Mouse (Mus musculus): ENCODE measurements around the gene Ankrd13a. TPM values are rescaled to one million over a fixed set of nuclear protein-coding genes. Genes with fewer than 3 reads are reported as not detected.
A peak's percentile ranks its signal among the peaks of the same experiment; 100 is the strongest.

The Ankrd13a gene
- polyA plus RNA-seq, 1 experiment from 2014 or later, result 144 TPM

DNA sequence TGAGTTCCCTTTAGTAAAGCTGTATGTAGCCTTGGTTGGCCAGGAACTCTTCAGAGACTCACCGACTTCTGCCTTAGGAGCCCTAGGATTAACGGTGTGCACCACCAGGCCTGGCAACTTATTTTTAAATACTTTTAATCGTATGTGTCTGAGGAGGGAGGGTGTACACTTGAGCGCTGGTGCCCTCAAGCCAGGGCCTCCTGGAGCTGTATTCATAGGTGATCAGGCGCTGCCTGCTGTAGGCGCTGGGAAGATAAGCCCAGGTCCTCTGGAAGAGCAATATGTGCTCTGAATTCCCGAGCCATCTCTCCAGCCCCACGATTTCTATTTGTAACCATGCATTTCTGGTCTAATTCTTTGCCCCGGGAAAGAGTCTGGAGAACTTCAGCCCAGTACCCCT lies 32.6 kb downstream of the Ankrd13a start:
- in situ Hi-C loops (cut with MboI; ENCODE audit: low pct_unique_long_range_greater_than_20kb), result no loop called here
- TF ChIP-seq CTCF (IDR thresholded peaks at IDR 0.05), result no peak
- H3K27me3 ChIP-seq, result no peaks in the 10 kb centered on the region
- CTCF ChIA-PET, result no interaction called here
- ATAC-seq, result no peak
- POLR2A ChIA-PET, result no interaction called here
- no peak for DNase-seq (ENCODE audit: low read depth, low spot score)

DNA sequence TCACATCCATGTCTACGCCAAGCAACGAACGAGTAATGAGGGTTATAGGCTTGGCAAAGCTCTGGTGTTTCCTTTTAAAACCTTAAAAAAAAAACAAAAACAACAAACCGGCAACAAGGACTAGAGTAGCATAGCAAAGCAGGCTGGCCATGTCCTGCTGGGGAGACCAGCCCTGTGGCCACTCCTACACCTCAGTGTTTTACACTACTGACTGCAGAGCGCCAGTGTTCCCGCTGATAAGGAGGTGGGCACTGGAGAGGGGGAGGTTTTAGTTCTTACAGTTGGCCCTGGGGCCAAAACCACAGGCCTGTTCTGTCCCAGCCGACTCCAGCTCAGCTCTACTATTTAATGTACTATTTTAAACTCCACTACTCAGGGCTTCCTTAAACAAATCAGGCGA lies 33.0 kb downstream of the Ankrd13a start:
- no peak for ATAC-seq
- DNase-seq (ENCODE audit: low read depth, low spot score), result no peak
- no peaks in the 10 kb centered on the region for H3K27me3 ChIP-seq
- in situ Hi-C loops (cut with MboI; ENCODE audit: low pct_unique_long_range_greater_than_20kb), result no loop called here
- TF ChIP-seq CTCF (IDR thresholded peaks at IDR 0.05), result no peak
- ChIA-PET POLR2A (no interaction called here), CTCF (no interaction called here)

DNA sequence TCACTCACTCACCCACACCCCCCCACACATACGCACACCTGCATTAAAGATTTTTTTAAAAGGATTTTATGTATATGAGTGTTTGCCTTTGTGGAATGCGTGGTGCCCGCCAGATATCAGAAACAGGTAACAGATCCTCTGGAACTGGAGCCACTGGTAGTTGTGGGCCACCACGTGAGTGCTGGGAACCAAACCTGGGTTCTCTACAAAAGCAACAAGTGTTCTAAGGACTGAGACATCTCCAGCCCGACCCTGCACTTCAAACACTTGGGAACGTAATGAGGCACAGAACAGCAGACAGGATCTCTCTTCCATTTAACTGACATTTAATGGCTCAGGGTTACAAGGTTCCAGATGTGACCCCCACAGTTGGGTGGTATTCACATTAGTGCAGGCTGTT lies 33.4 kb downstream of the Ankrd13a start:
- in situ Hi-C loops (cut with MboI; ENCODE audit: low pct_unique_long_range_greater_than_20kb), result no loop called here
- ATAC-seq, result no peak
- no peak for TF ChIP-seq CTCF (IDR thresholded peaks at IDR 0.05)
- ChIA-PET CTCF (no interaction called here), POLR2A (no interaction called here)
- no peaks in the 10 kb centered on the region for H3K27me3 ChIP-seq
- no peak for DNase-seq (ENCODE audit: low read depth, low spot score)

DNA sequence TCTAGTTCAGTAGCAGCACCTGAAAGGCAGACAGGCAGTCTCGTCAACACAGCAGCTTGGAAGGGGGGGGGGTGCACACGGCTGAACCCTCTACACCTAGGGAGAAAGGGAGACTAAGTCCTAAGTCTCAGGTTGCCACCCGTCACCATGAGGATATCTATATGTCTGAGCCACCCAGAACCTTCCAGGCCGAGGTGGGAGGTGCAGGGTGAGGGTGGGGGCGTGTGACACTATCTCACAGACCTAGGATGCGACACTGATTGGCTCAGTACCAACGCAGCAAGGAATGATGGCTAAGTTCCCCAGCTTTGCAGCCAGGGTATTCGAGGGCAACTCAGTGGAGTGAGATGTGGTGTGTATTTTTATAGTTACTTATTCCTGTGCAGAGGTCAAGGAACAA lies 33.9 kb downstream of the Ankrd13a start:
- CTCF ChIA-PET, result no interaction called here
- POLR2A ChIA-PET, result no interaction called here
- ATAC-seq (no peak), DNase-seq (ENCODE audit: low read depth, low spot score) (no peak)
- no peaks in the 10 kb centered on the region for H3K27me3 ChIP-seq
- TF ChIP-seq CTCF (IDR thresholded peaks at IDR 0.05), result no peak
- in situ Hi-C loops (cut with MboI; ENCODE audit: low pct_unique_long_range_greater_than_20kb), result no loop called here

DNA sequence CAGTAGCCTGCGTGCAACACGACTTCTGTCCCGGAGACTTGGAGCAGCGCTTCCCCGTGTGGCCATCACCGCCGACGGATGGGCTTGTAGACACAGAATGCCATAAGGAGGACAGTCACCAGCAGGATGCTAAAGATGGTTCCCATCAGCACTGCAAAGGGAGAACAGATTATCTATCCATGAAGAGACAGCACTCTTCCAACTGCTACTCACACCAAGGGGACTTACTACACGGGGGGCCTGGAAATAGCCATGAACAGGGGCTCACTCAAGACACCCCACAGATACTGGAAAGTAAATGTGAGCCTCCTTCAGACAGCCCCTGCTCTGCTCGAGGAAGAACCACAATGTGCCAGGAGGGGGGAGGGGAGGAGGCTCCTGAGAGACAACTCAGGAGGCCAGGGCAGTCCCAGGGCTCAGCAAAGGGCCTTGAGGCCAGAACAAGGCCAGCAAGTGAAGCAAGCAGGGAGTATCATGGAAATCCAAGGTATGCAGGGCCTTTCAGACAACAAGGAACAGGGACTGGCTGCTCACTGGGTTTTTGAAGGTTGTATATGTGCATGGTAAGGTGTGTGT lies 34.8 kb downstream of the Ankrd13a start:
- ATAC-seq, result no peak
- in situ Hi-C loops (cut with MboI; ENCODE audit: low pct_unique_long_range_greater_than_20kb), result no loop called here
- no peak for TF ChIP-seq CTCF (IDR thresholded peaks at IDR 0.05)
- CTCF ChIA-PET, result no interaction called here
- DNase-seq (ENCODE audit: low read depth, low spot score), result no peak
- no peaks in the 10 kb centered on the region for H3K27me3 ChIP-seq
- POLR2A ChIA-PET, result no interaction called here

DNA sequence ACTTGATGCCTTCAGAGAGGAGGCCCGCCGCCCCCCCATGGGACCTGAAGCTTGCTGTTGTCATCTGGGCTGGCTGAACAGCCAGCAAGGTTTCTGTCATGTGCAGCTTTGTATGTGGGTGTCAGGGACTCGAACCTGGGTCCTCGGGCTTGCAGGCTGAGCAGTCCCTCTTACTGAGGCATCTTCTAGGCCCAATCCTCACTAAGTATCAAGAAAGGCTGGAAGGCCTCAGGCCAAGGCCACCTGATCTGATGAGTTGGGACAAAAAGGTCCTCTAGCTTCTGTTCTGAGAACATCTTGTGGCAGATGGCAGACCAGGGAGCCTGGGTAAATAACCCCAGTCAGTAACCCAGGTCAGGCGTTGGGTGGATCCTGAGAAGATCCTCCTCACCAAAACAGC lies 35.3 kb downstream of the Ankrd13a start:
- CTCF ChIA-PET, result no interaction called here
- POLR2A ChIA-PET, result no interaction called here
- DNase-seq (ENCODE audit: low read depth, low spot score) (no peak), ATAC-seq (no peak)
- H3K27me3 ChIP-seq, result no peaks in the 10 kb centered on the region
- in situ Hi-C loops (cut with MboI; ENCODE audit: low pct_unique_long_range_greater_than_20kb), result no loop called here
- no peak for TF ChIP-seq CTCF (IDR thresholded peaks at IDR 0.05)

DNA sequence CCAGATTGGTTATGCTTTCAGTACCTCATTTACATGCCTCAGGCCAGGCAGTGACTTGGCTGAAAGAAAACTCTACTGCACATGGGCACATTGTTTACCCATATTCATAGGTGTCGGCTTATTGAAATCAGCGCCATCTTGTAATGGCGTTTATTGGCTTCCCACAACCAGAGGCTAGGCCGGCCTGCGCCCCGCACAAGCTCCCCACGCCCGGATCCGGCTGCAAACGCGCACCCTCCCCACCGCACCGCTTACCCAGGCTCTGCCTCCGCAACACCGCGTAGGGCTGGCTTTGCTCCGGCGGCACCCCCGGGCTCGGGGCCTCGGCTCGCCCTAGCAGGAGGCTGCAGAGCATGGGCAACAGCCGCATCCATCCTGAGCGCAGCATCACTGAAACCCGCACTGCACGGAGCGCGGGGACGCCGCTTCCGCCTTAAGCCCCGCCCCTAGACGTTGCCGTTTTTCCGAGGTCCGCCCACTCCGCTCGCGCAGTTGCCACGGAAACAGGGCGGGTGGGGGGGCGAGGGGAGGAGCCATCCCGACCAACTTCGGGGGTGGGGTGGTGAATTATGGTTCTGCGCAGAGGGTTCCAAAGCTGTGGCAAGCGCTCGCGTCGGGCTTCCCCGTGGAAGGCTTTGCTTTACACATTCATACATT lies 39.2 kb downstream of the Ankrd13a start:
- POLR2A ChIA-PET, result interaction anchor here (0.7 kb wide), 1 partner anchor 13 kb away, joined by 3 read pairs; no protein-coding TSS in a partner anchor
- no peak for TF ChIP-seq CTCF (IDR thresholded peaks at IDR 0.05)
- in situ Hi-C loops (cut with MboI; ENCODE audit: low pct_unique_long_range_greater_than_20kb), result no loop called here
- CTCF ChIA-PET, result no interaction called here
- DNase-seq (ENCODE audit: low read depth, low spot score), result no peak
- no peaks in the 10 kb centered on the region for H3K27me3 ChIP-seq
- ATAC-seq, result peak; percentile 82

DNA sequence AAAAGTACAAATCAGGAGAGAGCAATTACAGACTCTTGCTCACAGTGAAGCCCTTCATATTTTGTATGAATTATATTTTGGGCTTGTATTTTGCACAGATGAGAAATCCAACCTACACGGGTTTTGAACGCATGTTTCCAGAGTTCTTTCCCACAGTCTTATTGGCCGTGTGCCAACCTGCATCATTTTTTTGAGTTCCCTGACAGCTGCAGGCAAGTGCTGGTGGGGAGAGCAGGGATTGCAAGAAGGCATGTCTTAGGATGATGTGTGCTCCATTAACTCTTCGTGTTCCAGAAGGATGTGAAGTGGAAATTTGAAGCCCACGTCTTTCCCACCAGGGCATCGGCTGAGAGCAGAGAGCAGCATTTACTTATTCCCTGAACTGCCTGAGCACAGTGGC lies 42.1 kb downstream of the Ankrd13a start:
- POLR2A ChIA-PET, result no interaction called here
- ATAC-seq, result no peak
- no peak for DNase-seq (ENCODE audit: low read depth, low spot score)
- CTCF ChIA-PET, result no interaction called here
- no peak for TF ChIP-seq CTCF (IDR thresholded peaks at IDR 0.05)
- no peaks in the 10 kb centered on the region for H3K27me3 ChIP-seq
- in situ Hi-C loops (cut with MboI; ENCODE audit: low pct_unique_long_range_greater_than_20kb), result no loop called here

DNA sequence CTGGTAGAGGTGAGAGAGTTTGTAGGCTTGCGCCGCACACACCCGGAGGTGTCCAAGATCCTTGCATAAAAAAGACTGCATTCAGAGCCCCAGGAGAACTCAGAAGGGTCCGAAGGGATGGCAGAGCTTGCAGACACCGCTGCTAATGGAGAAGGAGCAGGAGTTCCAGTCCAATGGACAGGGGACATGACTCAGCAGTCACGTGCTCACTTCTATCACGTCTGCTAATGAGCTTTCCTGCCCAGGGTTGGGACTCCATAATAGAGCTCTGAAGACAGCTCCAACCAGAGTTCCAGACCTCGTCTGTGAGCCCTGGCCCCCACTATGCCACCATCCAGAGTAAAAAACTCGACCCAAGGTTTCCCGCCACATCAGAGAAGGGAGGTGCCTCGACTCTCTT lies 43.6 kb downstream of the Ankrd13a start:
- in situ Hi-C loops (cut with MboI; ENCODE audit: low pct_unique_long_range_greater_than_20kb), result no loop called here
- no peaks in the 10 kb centered on the region for H3K27me3 ChIP-seq
- ATAC-seq, result no peak
- no peak for TF ChIP-seq CTCF (IDR thresholded peaks at IDR 0.05)
- ChIA-PET POLR2A (no interaction called here), CTCF (no interaction called here)
- no peak for DNase-seq (ENCODE audit: low read depth, low spot score)

DNA sequence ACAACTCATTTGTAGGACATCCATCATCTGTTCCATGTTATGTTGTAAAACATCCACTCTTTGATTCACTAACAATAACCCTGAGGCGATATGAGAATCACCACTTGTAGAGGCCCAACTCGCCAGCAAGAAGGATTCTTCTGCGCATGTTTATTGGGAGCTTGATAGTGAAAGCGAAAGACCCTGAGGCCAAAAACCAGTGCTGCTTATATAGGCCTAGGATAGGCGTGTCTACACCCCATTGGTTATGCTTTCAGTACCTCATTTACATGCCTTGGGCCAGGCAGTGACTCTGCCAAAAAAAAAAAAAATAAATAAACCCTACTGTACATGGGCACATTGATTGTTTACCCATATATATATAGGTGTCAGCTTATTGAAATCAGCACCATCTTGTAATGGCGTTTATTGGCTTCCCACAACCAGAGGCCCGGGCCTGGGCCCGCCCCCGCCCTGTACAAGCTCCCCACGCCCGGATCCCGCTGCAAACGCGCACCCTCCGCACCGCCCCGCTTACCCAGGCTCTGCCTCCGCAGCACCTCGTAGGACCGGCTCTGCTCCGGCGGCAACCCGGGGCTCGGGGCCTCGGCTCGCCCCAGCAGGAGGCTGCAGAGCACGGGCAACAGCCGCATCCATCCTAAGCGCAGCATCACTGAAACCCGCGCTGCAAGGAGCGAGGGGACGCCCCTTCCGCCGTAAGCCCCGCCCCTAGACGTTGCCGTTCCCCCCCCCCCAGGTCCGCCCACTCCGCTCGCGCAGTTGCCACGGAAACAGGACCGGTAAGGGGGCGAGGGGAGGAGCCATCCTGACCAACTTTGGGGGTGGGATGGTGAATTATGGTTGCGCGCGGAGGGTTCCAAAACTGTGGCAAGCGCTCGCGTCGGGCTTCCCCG lies 48.6 kb downstream of the Ankrd13a start, which contains the start of gene 1500011B03Rik:
TSS of gene 1500011B03Rik (minus strand) at position 673 of the 893 bp plus-strand sequence.
- DNase-seq (ENCODE audit: low read depth, low spot score) (no peak), ATAC-seq (no peak)
- ChIA-PET POLR2A (no interaction called here), CTCF (no interaction called here)
- in situ Hi-C loops (cut with MboI; ENCODE audit: low pct_unique_long_range_greater_than_20kb), result no loop called here
- H3K27me3 ChIP-seq, result no peaks in the 10 kb centered on the region
- TF ChIP-seq CTCF (IDR thresholded peaks at IDR 0.05), result no peak

DNA sequence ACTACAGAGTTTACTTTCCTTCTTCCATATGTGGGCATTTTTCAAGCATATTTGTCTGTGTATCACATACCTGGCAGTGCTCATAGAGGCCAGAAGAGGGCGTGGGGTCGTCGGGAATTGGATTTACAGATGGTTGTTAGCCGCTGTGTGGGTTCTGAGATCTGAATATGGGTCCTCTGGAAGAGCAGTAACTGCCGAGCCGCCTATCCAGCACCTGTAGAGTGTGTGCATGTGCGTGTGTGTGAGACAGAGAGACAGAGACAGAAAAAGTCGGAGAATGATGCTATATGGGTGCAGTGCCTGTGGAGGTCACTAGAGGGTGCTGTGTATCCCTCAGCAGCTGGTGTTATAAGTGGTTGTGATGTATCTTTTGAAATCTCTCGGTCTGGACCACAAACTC lies 49.7 kb downstream of the Ankrd13a start:
- CTCF ChIA-PET, result no interaction called here
- no peaks in the 10 kb centered on the region for H3K27me3 ChIP-seq
- in situ Hi-C loops (cut with MboI; ENCODE audit: low pct_unique_long_range_greater_than_20kb), result no loop called here
- TF ChIP-seq CTCF (IDR thresholded peaks at IDR 0.05), result peak; percentile 91
- DNase-seq (ENCODE audit: low read depth, low spot score) (no peak), ATAC-seq (no peak)
- POLR2A ChIA-PET, result no interaction called here

Data from Patski (cell line).